Mouse (Mus musculus) adrenal gland, postnatal 25 days (tissue): ENCODE data around the gene Cnga2. TPM values are rescaled to one million over a fixed set of nuclear protein-coding genes. Genes with fewer than 3 reads are reported as not detected.
"Not testable (repeated sequence)": the region's sequence is repeated elsewhere in the genome, so short reads cannot be mapped to it uniquely, and the experiment has no call there.

Experiments used
- DNase-seq: peaks from one replicate; pipeline ENCODE4 v3.0.0; 2021; ENCODE audit warnings: mixed read lengths
- long read RNA-seq: library from polyadenylated mRNA; stranded (forward); transcript quantifications from one replicate; pipeline ENCODE4 v2.0.0, GENCODE M21; 2021
- total RNA-seq: library from RNA; stranded (reverse); gene quantifications from 2 replicates; pipeline ENCODE4 v1.2.3, GENCODE M21; 2021

Cnga2 gene
- 0.15 TPM in 1 of 2 replicates, not detected in the other for total RNA-seq
- long read RNA-seq, result 0 reads

DNA sequence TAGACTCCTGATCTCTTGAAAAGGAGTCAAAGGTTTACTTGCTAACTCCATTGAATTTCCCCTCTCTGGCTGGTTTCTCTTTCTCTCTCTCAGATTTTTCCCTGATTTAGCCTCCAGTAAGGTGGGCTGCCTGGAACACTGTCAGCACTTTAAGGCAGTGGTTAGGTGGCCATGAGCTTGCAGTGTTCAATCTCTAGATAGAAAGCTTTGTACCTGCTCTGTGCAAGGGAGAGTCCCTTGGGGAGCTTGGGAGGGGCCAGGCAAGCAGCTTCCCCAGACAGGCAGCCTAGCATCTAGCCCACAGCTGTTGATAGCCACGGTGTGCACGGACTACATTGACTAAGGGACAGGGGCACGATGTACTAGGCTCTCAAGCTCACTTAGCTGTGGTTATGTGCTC lies at the start of gene Cnga2:
Gene Cnga2 (plus strand): TSS at position 301 of the 400 bp plus-strand sequence.
- DNase-seq, result no peak

DNA sequence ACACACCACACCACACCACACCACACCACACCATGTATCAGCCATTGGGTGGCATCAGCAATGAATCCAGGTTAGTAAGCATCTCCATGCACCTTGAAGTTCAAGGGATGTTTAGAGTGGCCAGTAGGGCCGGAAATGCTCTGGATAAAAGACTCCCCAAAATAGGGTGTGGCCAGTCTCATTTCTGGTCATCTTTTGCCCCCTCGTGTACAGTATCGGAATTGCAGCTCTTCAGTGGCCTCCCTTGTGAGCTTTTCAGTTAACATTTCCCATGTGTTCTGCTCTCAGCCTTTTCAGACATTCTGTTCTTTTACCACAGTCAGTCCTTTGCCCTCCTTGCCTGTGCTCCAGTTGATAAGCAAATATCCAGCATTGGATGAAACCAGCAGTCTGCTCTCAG lies 45.0 kb upstream of the Cnga2 start:
- DNase-seq, result peak; percentile 22

DNA sequence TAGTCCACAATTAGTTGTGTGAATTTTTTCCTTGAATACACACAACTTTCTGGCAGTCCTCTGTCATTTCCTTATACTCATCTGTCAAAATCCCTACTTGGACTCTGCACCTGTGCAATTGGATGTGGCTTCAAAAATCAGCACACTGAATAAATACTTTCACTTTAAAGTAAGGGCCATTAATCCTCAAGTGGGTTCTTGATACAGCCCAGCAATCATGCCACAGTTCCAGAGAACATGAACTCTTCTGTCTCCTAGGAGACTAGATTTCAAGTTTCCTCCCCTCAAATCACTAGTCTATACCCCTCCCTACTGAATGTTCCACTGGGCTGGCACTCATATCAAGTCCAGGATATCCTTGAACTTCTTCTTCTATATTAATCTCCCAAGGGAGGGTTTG lies 33.3 kb upstream of the Cnga2 start:
- no peak for DNase-seq

DNA sequence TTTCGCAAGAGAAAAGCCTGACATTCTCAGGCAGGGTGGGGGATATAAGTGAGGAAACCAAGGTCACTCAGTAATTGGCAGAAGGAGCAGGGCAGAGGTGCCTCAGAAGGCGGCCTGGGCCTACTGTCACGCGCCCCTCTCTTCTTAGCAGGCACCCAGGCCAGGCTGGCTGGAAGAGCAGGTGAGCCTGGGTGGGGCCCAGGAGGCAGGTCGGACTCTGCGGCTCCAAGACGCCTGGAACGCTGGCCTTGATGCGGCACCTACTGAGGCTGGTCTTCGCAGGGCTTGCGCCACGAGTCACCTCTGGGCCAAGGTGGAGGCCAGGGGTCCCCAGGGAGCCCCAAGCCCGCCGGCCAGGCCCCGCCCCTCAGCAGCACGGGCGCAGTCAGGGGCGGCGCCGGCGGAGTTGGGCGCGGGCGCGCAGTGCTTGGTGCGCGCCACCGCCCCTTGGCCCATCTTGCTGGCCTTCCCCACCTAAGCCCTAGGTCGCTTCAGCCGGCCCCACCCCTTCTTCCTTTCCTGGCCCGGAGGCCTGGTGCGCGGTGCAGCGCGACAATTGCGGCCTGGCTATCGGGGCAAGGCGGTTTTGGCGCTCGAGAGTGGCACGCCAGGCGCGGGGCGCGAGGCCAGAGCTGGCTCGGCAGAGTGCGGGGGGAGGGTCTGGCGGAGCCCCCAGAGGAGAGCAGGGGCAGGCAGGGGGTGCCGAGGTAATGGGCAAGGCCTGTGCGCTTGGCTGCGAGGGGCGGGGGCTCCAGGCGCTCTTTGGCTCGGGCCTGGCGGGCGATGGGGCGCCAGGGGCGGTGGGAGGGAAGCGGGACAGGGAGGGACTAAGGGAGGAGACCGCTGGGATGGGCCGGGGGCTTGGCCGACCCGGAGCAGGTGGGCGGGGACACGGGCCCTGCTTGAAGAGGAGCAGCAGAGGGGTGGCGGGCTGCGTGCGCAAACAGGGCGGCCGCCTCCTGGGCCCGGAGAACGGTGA lies 29.3 kb upstream of the Cnga2 start, which contains the start of gene Prrg3:
Gene Prrg3 (plus strand): TSS at position 552 of the 979 bp plus-strand sequence.
- peak; percentile 50 for DNase-seq

DNA sequence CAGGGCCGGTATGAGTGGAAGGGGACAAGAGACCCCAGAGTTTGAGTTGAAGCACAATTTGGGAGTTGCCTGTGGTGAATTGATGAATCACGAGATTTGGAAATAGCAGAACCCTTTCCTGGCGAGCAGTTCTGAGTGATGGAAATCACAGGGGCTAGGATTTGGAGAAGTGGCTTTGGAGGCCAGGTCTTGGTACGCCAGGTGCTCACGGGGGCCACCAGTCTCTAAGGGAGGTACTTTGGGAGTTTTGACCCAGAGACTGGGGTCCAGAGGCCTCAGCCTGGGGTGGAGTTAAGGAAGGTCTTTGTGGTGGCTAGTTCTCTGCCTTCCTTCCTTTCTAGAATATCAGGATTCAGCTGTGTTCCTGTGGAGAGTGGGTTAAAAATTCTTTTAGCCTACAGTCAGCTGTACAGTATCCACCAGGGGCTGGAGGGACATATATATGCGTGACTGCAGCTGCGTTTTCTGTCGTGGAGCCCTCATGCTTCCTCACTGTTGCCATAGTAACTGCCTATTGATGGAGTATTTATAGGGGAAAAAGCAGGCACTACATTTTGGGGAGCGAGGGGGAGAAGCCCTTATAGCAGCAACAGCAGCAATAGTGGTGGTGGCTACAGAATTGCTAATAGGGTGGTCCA lies 28.3 kb upstream of the Cnga2 start:
- DNase-seq, result no peak

DNA sequence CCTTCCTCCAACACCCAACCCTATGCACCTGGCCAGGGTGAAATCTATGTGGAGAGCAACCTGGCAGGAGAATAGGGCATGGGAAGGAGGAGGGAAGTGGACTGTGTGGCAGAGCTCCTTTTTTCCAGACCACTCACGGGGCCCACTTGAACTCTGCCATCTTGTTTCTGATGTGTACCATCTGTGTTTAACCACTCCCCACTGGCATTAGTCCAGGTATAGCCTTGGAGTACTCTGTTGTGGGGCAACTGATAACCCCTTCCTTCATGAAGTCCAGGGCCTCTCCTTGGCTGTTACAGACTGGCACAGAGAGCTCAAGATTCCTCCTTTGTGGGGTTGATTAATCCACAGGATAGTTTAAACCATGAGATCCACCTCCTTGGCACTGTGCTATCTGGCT lies 23.4 kb upstream of the Cnga2 start:
- DNase-seq, result no peak

DNA sequence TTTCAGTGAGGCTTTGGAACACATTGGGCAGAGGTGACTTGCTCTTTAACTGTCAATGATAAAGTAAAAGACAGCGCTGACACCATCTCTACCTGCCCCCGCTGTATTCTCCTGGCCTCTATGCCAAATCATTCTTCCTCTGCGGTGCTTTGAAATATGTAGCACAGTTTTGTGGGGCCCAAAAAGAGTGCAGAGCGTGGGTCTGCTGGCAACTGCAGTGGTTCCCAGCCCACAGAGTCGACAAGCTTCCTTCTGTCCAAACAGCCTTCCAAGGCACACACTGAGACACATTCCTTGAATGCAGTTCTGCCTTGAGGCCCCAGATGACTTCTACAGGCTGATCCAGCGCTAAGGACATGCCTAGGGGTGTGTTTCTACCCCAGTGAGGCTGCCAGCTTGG lies 22.8 kb upstream of the Cnga2 start:
- no peak for DNase-seq

DNA sequence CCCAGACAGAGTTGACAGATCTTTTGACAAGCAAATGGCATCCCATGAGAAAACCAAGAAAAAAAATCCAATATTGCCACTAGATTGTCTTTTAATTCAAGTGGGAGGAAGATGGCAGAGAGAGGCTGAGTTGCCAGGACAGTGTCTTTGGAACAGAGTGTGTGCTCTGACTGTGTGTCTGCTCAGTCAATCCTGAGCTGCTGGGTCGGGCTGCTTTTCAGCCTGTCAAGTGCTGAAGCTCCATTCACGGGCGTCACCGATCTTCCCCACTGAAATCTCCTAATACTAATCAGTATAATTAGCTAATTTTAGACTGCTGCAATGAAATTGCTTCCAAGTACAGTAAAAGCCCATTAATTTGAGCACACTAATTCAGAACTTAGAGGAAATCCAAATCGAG lies 20.3 kb upstream of the Cnga2 start:
- DNase-seq, result no peak

DNA sequence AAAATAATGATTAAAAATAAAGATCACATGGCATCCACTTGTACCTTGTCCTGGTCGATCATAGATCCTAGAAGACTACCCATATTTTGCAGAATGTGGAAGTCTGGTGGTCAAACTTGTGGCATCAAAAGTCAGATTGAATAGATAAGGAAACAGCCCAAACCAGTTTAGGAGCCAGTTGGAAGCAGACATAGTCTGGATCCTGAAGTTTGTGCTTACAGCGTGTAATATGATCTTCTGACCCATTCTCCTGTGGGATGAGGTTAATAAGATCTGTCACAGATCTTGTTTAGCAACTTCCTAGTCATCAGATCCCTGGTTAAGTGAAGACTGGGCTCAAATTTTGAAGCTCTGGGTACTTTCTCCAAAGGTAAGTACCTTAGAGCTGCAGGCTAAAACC lies 19.0 kb upstream of the Cnga2 start, which contains the start of gene Fate1:
Gene Fate1 (plus strand): TSS at position 301 of the 400 bp plus-strand sequence.
- DNase-seq, result no peak

DNA sequence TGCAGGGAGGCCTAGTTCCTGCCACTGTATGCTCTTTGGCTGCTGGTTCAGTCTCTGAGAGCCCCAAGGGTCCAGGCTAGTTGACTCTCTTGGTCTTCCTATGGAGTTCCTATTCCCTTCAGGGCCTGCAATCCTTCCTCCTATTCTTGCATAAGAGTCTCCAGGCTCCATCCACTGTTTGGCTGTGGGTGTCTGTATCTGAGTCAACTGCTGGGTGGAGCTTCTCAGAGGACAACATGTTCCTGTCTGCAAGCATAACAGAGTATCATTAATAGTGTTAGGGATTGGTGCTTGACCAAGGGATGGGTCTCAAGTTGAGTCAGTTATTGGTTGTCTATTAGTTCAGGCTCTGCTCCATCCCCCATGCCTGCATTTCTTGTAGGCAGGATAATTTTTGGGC lies 14.0 kb upstream of the Cnga2 start:
- DNase-seq, result not testable (repeated sequence)

DNA sequence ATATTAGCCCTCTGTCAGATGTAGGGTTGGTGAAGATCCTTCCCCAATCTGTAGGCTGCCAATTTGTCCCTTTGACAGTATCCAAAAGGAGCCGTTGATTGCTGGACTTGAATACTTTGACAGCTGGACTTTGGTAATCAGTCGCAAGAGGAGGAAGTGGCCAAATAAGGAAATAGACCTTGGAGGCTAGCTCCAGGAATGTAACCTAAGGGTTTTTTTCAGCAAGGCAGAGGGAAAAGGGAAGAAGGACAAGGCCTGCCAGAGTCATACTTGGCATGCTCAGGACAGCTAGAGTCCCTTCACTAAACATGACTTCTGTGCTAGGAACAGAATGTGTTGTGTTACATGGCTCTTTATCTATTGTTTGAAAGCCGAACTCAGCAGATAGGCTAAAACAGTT lies 11.2 kb upstream of the Cnga2 start:
- no peak for DNase-seq

DNA sequence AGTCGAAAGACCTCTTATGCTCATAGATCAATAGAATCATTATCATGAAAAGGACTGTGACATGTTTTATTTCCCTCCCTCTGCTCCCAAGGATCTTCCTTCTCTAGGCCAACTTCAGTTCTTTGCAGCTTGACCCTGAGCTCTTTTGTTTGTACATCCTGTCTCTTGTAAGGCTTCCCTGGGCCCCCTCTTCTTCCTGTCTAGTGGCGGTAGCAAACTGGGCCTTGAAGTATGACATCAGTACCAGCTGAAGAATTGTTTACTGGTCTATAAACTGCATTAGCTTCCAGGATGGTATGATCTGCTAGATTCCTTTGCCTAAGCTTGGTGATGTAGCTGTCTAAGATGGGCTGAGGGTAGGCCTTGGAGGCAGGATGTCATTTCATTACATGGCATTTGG lies 10.3 kb upstream of the Cnga2 start:
- DNase-seq, result no peak

DNA sequence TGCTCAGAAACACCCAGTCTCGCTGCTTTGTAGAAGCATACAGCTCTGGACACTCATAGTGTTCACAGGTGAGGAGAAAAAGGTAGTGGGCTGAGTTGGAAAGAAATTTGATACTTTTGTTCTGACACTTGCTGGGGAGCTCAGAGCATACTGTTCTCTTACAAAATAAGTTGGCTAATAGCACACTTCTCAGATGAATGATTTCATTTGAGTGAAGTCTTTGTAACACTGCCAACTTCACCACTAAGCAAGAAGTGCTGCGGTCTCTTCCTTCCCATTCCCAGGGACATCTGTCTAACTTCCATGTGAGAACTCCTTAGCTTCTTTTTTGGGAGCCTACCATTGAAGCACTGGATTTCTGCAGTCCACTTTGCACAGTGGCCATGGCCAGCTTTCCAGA lies 8.4 kb upstream of the Cnga2 start:
- DNase-seq, result no peak

DNA sequence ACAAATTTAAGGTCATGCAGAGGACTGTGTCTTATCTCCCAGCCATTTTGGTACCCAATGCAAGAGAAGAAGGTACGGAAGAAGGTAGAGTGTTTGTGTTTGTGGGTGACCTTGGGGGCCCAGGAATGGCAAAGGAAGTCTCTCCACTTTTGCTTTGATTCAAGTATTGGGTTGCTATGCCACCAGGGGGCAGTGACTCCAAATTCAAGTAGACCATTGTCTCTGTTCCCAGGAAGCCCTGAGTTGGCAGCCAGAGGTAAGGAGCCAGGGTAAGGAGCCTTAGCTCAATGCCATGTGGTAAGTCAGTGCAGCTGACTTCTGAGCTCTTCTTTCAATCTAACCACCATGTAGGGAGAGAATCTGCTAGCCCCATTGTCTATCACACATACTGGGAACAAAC lies 7.9 kb upstream of the Cnga2 start:
- peak; percentile 3 for DNase-seq

DNA sequence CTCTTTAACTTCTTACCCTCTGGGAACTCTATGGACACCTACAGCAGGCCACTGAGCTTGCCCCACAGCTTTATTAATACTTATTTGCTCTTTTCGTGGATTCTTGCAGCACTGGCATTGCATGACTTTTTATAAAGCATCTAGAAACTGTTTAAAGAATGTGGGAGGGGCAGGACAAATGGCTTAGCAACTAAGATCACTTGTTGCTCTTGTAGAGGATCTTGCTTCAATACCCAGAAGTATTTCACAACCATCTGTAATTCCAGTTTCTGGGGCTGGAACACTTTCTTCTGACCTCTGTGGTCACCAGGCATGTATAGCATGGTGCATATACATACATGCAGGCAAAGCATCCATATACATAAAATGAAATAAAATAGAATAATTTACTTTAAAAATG lies 4.3 kb downstream of the Cnga2 start:
- no peak for DNase-seq

DNA sequence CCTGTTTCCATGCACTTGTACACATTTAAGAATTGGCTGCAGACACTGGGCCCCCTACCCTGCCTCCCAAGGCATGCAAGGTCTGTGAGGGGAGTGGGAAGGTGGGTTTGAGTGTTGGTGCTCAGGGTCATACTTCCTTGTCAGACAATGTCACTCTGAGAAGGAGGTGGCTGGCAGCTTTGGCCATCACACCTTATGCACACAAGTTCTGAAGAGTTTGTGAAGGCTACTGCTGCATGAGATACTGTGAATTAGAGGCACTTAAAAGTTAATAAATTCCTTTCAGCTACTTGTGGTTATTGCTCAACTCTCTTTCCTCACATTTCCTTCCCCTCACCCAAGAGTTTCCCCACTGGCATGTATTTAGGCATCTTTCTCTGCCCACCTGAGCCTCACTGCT lies 18.3 kb downstream of the Cnga2 start:
- no peak for DNase-seq

DNA sequence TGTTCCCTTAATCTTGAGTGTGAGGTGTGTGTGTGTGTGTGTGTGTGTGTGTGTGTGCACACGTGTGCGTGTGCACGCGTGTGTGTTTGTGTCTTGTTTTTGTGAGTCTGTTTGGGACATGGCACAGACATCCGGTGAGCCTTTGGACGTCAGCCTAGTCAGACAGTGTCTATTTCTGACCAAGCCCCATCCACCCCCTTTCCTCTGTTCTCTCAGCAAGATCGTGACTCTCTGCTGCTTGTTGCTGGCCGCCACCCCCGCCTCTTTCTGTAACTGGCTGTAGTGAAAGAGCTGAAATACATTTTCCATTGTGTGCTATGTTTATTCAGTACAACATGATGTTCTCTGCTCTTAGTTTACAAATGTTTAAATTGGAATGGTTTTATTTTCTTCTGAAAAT lies 20.6 kb downstream of the Cnga2 start:
- DNase-seq, result peak; percentile 3

DNA sequence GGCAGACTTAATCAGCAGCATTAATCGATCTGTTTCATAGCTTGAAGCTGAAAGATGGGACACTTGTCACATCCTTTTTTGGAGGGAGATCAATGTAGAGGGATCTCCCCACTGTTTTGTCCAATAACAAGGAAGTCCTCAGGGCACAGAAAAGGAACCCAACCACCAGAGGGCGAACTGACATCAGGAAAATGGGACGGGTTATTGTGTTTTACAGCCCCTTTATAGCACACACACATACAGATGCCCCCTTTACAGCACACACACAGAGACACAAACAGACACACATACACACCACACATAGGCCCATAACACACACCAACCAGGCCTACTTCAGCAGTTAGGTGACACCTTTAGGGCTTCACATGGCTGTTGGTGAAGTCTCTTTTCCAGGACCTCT lies 21.2 kb downstream of the Cnga2 start:
- DNase-seq, result peak; percentile 16

DNA sequence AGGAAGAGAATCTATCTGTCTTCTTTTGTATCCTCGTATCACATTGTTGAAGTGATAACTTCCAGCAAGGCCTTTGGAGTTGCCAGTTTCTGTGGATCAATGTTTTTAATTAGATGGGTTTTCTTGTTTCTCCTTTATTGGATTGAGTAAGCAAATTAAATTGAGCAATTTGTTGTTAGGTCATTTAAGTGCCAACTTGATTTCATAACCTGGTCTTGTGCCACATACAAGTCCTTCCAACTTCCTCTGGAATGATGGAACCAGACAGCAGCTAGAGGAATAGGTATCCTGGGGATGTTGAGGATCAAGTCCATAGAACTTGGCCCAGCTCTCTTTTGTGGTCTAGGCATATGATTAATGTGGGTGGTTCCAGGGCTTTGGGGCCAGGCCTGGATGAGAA lies 30.6 kb downstream of the Cnga2 start:
- no peak for DNase-seq

DNA sequence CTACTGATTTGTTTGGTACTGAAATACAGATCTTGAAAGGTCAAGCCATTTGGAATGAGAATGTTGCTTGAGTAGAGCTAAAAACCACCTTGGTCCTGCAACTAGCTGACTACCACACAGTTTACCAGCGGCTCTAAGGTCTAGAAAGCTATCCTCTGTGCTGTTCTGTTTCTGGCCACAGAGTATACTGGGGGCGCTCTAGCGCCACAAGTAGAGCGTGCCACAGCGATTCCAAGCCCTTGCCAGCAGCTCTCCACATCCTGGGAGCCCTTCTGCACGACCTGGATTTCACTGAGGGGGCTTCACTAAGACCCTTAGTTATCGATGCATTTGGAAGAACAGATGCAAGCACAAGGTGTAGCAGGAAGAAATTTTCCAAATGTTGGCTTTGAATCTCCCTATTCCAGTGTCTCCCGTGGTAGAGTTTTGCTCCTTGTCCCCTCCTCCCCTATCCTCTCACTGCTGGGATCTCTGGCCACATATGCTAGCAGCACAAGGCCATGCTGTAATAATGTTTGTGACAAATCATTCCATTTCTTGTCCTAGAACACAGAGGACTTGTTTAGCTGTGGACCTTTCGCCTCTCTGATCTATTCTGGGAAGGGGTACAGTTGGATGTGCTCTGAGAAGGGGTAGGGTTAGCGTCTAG lies 31.2 kb downstream of the Cnga2 start:
- DNase-seq, result peak; percentile 22

DNA sequence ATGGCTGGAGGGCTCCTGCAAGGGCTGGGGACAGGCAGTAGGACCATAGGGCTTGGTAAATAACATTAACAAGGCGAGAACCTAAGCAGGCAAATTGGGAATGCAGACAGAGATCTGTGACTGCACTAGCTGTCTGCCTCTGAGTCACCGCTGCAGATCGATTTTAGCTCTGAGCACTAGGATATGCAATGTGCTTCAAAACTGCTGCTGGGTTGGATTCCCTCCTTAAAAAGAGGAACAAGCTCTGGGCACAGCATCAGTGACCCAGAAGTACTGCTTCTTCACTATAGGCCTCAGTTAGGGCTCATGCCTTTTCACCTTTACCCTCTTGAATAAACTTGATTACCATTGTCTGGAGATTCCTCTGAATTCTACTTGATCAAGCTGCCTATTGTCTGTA lies 31.9 kb downstream of the Cnga2 start:
- no peak for DNase-seq

DNA sequence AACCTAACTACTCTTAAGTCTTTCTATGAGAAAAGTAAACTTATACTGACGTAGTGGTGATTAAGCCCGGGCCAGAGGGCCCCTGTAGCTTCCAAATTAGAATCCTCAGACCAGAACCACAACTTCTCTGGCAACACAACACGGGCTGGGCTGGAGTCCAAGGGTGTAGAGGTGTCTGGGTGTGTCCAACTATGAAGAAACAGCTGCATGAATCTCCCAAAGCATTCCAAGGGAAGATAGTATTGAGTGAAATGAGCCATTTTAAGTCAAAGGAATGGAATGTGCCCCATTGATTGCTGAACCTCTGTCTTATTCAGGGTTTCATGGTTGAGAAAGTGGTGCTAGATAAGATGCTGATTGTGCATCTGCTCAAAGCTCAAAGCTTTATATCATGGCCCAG lies 52.4 kb downstream of the Cnga2 start:
- no peak for DNase-seq

DNA sequence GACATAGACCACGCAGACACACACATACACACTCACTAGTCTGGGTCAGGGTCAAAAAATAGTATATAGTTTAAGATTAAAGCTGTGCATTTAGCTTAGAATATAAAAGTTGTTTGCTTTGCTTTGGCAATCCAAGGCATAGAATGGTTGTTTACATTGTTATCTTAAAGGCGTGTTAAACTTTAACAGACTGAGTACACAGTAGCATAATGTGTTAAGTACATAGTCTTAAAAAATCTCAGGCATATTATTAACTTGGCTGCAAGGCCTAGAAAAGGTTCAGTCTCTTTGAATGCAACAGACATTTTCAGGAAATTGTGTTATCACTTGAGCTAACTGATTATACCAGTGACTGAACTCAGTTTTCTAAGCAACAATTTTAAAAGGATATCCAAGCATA lies 56.3 kb downstream of the Cnga2 start:
- no peak for DNase-seq
